Mouse (Mus musculus): ENCODE results near the gene Erbb3.
"Not testable (repeated sequence)": the region's sequence is repeated elsewhere in the genome, so short reads cannot be mapped to it uniquely, and the experiment has no call there.

The Erbb3 gene

DNA sequence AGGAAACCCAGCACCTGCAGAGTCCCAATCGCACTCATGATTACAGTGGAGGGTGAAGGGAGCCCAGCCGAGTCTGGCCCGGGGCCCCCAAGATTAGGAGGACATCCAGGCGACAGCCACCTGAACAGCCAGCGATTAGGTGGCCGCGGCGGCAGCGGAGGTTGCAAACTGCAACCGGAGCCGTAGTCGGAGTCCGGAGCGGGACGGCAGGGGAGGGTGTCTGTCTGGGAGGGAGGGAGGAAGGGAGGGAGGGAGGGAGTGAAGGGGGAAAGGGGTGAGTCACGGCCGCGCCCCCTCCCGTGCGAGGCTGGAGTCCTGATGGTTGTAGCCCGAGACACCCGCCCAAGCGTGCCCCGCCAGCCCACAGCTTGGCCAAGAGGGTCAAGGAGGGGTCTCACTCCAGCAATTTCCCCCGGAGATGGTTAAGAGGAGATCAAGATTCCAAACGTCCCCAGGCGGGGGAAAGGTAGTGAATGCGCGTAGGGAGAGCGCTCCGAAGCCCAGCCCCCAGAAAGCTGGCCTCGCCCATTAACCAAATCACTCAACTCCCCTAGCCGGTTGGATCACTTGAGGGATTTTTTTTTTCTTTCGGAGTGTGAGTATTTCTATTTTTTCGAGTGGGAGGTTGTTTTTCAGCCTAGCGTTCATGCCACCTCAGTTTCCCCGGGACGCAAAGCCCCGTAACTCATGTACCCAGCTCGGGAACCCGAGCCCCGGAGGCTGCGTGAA is at the start of gene Erbb3:
Gene Erbb3 (minus strand): TSS at position 189 of the 729 bp plus-strand sequence.
- DNase-seq (ENCODE audit: low read depth) = peak; percentile 76

GRCm38 (mm10) chr10:128637011-128637410 is 47.6 kb upstream of the Erbb3 start:
- no peak for DNase-seq (ENCODE audit: low read depth)

GRCm38 (mm10) chr10:128636561-128636960 is 47.1 kb upstream of the Erbb3 start:
- DNase-seq (ENCODE audit: low read depth) = no peak

DNA sequence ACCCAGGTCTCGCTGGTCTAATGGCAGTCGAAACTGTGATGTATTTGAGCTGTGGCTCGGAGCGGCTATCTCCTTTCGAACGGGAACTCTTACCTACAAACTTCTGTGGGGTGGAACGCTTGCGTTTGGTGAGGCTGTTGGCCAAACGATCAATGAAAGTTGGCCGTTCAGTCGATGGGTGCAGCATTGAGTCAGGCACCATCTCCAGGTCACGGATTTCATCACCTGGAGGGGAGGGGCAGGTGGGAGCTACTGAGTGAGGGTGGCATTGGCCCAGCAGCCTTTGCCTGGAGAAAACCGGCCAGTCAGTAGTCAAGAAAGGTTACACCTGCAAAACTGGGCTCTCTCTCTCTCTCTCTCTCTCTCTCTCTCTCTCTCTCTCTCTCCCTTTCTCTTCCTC is 46.2 kb upstream of the Erbb3 start:
- DNase-seq (ENCODE audit: low read depth) = no peak

DNA sequence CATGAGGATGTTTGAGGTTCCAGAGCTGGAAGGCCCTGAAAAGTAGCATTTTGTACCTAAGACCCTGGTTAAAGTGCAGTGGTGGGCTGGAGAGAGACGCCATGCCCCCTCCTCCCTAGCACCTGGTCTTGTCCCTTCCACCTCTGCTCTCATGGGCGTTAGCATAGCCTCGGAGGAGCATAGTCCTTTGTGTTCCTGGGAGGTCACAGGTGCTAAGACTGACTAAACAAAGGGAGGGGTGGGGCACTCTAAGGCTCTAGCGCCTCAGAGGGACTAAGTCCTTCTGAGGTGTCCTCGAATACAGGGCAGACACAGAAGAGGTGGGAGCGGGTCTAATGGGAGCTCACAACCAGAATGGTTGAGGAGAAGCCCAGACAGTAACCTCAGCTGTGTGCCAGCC is 42.1 kb upstream of the Erbb3 start:
- DNase-seq (ENCODE audit: low read depth) = no peak

GRCm38 (mm10) chr10:128630306-128630705 is 40.9 kb upstream of the Erbb3 start:
- DNase-seq (ENCODE audit: low read depth) = not testable (repeated sequence)

- DNase-seq (ENCODE audit: low read depth) = no peak
Observed at GRCm38 (mm10) chr10:128629746-128630145, 40.3 kb upstream of the Erbb3 start.

GRCm38 (mm10) chr10:128627398-128628317 is 38.2 kb upstream of the Erbb3 start:
- peak; percentile 26 for DNase-seq (ENCODE audit: low read depth)

- peak; percentile 100 for DNase-seq (ENCODE audit: low read depth)
Observed at GRCm38 (mm10) chr10:128626311-128627310, 37.2 kb upstream of the Erbb3 start, which contains the start of gene Rps26. TSS of gene Rps26 (minus strand) at chr10:128626747.

DNA sequence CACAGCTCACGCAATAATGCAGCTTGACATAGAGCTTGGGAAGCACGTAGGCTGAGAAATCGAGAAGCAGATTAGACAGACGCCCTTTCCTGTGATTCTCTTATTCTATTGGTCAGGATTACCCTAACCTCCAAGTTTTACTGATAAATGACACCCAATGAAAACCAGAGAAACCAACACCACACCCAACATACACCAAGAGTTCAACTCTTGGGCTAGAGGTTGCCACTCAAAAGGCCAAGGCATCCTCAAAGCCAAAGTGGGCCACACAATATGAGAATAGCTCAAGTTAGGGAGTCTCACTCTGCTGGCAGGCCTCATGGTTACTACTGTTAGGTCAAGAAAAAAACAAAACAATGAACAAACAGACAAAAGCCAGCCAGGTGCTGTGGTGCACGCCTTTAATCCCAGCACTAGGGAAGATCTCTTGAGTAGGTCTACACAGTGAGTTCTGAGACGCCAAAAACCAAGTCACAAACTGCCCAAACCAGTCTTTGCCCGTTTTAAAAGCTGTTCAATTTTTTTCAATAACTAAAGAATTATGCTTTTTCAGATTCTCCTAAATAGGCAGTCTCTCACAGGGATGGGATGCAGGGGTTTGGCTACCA is 35.9 kb upstream of the Erbb3 start:
- peak; percentile 79 for DNase-seq (ENCODE audit: low read depth)

- DNase-seq (ENCODE audit: low read depth) = not testable (repeated sequence)
Observed at GRCm38 (mm10) chr10:128623106-128623613, 33.7 kb upstream of the Erbb3 start.

DNA sequence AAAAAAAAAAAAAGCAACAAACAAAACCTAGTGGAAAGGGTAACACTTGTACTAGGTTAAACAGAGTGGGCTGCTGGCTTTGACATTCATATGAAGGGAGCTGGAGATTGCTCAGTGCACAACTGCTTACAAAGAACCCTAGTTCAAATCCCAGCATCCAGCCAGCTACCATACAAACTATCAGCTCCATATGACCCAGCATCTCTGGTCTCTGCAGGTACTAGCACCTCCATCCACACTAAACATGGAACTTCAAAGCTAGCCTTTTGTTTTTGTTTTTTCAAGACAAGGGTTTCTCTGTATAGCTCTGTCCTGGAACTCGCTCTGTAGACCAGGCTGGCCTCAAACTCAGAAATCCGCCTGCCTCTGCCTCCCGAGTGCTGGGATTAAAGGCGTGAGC is 33.2 kb upstream of the Erbb3 start:
- peak; percentile 26 for DNase-seq (ENCODE audit: low read depth)

GRCm38 (mm10) chr10:128621986-128622520 is 32.6 kb upstream of the Erbb3 start:
- DNase-seq (ENCODE audit: low read depth) = peak; percentile 49

GRCm38 (mm10) chr10:128620241-128620640 is 30.8 kb upstream of the Erbb3 start:
- DNase-seq (ENCODE audit: low read depth) = no peak

GRCm38 (mm10) chr10:128619148-128619547 is 29.7 kb upstream of the Erbb3 start:
- DNase-seq (ENCODE audit: low read depth) = not testable (repeated sequence)

GRCm38 (mm10) chr10:128618570-128618969 is 29.1 kb upstream of the Erbb3 start:
- DNase-seq (ENCODE audit: low read depth) = no peak

DNA sequence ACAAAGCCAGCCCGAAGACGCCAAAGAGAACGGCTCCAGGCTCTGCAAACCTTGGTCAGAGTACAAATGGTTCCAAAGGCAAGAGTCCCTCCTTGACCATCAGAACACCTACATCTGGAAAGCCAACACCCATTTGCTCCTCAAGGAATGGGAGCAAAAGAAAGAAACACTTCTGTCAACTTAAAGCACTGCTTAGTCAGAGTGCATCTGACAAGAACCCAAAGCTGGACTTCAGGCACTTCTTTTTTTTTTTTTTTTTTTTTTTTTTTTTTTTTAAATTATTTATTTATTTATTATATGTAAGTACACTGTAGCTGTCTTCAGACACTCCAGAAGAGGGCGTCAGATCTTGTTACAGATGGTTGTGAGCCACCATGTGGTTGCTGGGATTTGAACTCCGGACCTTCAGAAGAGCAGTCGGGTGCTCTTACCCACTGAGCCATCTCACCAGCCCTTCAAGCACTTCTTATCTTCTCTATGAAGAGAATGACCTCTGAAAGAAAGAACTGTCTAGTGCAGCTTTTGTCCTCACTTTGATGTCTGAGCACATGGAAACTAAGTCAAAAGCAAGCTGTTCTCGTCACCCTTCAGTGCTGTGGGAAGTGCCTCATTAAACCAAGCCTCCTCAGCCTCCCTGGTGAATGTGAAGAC is 26.5 kb upstream of the Erbb3 start:
- not testable (repeated sequence) for DNase-seq (ENCODE audit: low read depth)

DNA sequence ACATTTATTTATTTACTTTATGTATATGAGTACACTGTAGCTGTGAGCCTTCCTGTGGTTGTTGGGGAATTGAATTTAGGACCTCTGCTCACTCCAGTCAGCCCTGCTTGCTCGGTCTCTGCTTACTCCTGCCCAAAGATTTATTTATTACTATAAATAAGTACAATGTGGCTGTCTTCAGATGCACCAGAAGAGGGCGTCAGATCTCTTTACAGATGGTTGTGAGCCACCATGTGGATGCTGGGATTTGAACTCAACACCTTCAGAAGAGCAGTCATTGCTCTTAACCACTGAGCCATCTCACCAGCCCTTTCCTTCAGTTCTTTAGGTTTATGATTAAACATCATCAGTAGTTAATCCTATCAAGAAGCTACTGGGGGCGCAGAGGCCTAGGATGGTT is 25.5 kb upstream of the Erbb3 start:
- no peak for DNase-seq (ENCODE audit: low read depth)

DNA sequence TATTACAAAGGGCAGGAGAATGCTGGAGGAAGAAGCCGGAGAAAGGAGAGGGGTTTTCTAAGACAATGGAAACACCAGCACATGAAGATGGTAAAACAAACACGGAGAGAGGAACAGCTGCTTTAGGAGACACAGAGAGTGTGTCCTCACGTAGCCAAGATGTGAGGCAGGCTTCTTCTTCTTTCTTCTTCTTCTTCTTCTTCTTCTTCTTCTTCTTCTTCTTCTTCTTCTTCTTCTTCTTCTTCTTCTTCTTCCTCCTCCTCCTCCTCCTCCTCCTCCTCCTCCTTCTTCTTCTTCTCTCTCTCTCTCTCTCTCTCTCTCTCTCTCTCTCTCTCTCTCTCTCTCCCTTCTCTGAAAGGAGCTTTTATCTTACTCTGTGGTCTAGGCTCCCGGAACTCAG is 24.4 kb upstream of the Erbb3 start:
- DNase-seq (ENCODE audit: low read depth) = not testable (repeated sequence)

DNA sequence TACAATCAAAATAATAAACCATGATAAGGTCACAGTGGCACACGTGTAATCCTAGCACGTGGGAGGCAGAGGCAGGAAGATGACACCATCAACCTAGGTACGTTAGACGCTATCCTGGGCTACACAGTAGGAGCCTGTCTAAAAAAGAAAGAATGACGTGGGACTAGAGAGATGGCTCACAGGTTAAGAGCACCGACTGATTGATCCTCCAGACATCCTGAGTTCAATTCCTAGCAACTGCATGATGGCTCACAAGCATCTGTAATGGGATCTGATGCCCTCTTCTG is 23.6 kb upstream of the Erbb3 start:
- DNase-seq (ENCODE audit: low read depth) = no peak

Measured in 416B (cell line).